Mouse (Mus musculus) forebrain, embryonic 14.5 days (tissue): ENCODE data around the gene Stac2. TPM values are rescaled to one million over a fixed set of nuclear protein-coding genes. Genes with fewer than 3 reads are reported as not detected.
A peak's percentile ranks its signal among the peaks of the same experiment; 100 is the strongest.

Experiments used
- ATAC-seq: fragments of 200-750 bp; cut with Nextera tagmentation; 2 replicates; pipeline ENCODE4 v1.8.0; 2017; ENCODE audit warnings: mild to moderate bottlenecking, moderate library complexity
- DNase-seq: peaks from one replicate; pipeline ENCODE4 v3.0.0-alpha.2; 2015; ENCODE audit warnings: low spot score
- H3K27ac ChIP-seq: fragments of 300-500 bp; sonication (generic); 2 replicates; pipeline ENCODE4 v1.5.1; 2014; ENCODE audit warnings: low read depth, mild to moderate bottlenecking, control low read depth, low read length, moderate library complexity
- H3K27me3 ChIP-seq: fragments of 300-500 bp; sonication (generic); replicated peaks from 2 replicates; pipeline ENCODE4 v1.6.1; 2014; ENCODE audit warnings: low read length, control low read depth, mixed read lengths; ENCODE audit not compliant: control insufficient read depth, insufficient read depth
- H3K36me3 ChIP-seq: fragments of 300-500 bp; sonication (generic); 2 replicates; pipeline ENCODE4 v1.6.1; 2014; ENCODE audit warnings: low read length, control low read depth; ENCODE audit not compliant: control insufficient read depth, insufficient read depth
- H3K4me1 ChIP-seq: fragments of 300-500 bp; sonication (generic); 2 replicates; pipeline ENCODE4 v1.6.1; 2014; ENCODE audit warnings: antibody characterized with exemption, low read length, control low read depth; ENCODE audit not compliant: control insufficient read depth, insufficient read depth
- H3K4me2 ChIP-seq: fragments of 300-500 bp; sonication (generic); 2 replicates; pipeline ENCODE4 v1.6.1; 2014; ENCODE audit warnings: mild to moderate bottlenecking, control low read depth, low read length
- H3K4me3 ChIP-seq: fragments of 300-500 bp; sonication (generic); 2 replicates; pipeline ENCODE4 v1.5.1; 2014; ENCODE audit warnings: low read depth, low read length, control low read depth
- H3K9ac ChIP-seq: fragments of 300-500 bp; sonication (generic); 2 replicates; pipeline ENCODE4 v1.6.1; 2014; ENCODE audit warnings: mild to moderate bottlenecking, low read length, control low read depth, moderate library complexity
- H3K9me3 ChIP-seq: fragments of 300-500 bp; sonication (generic); replicated peaks from 2 replicates; pipeline ENCODE4 v1.6.1; 2016; ENCODE audit warnings: low read length, control low read depth, mixed read lengths; ENCODE audit not compliant: control insufficient read depth
- WGBS: fragments of 180-500 bp; shearing (Covaris S2); extraction: QIAGEN DNeasy Blood & Tissue Kit; methylation state at CpG from one replicate; pipeline ENCODE4 v1.1.7; 2014; 5-methylcytosine and 5-hydroxymethylcytosine counted together
- polyA plus RNA-seq: library from polyadenylated mRNA; unstranded; fragments of >200 nt; fragmentation: Nextera tagmentation; extraction: Ambion mirVana; gene quantifications from 2 replicates; pipeline ENCODE4 v1.2.1, GENCODE M21; 2014

The Stac2 gene
- polyA plus RNA-seq, result 1.1 and 2.4 TPM in 2 replicates

GRCm38 (mm10) chr11:98052989-98053834 is at the start of gene Stac2:
Gene Stac2, minus strand, starts transcription at chr11:98053462.
- H3K27ac ChIP-seq, result no peak within 1 kb of the TSS

GRCm38 (mm10) chr11:98101332-98101731 is 48.1 kb upstream of the Stac2 start:
- no peak overlapping the region for H3K9ac ChIP-seq
- no peaks in the 10 kb centered on the region for H3K27me3 ChIP-seq
- H3K27ac ChIP-seq, result no peak overlapping the region
- H3K4me2 ChIP-seq, result no peak overlapping the region
- H3K36me3 ChIP-seq, result peaks cover 75% of the 10 kb centered on the region
- no peaks in the 10 kb centered on the region for H3K9me3 ChIP-seq
- H3K4me1 ChIP-seq, result no peaks in the 10 kb centered on the region
- 89% methylated on average over 3 of the region's 3 CpGs for WGBS
- no peak overlapping the region for H3K4me3 ChIP-seq
- DNase-seq (no peak), ATAC-seq (no peak)

More at GRCm38 (mm10) chr11:98052989-98053834, at the start of gene Stac2:
- ATAC-seq (peak; percentile 81), DNase-seq (peak; percentile 84)
- H3K27me3 ChIP-seq, result peaks cover 40% of the 10 kb centered on the region
- H3K36me3 ChIP-seq, result no peaks in the 10 kb centered on the region
- H3K9me3 ChIP-seq, result no peaks in the 10 kb centered on the region
- peaks cover 4% of the 10 kb centered on the region; the same call in 1 of the 2 replicates for H3K4me1 ChIP-seq
- H3K4me2 ChIP-seq, result peak within 1 kb of the TSS; percentile 63
- peak within 1 kb of the TSS; percentile 59 for H3K9ac ChIP-seq
- peak within 1 kb of the TSS; percentile 34 for H3K4me3 ChIP-seq
- 2% methylated on average over 34 of the region's 48 CpGs for WGBS

- Histone ChIP-seq H3K9me3 (no peaks in the 10 kb centered on the region), H3K4me1 (no peaks in the 10 kb centered on the region), H3K4me3 (no peak overlapping the region), H3K27me3 (no peaks in the 10 kb centered on the region), H3K9ac (no peak overlapping the region), H3K27ac (no peak overlapping the region), H3K4me2 (no peak overlapping the region), H3K36me3 (peaks cover 71% of the 10 kb centered on the region)
- ATAC-seq (no peak), DNase-seq (no peak)
- WGBS, result 90% methylated on average over 9 of the region's 9 CpGs
Measured at GRCm38 (mm10) chr11:98090583-98090982, 37.3 kb upstream of the Stac2 start.

GRCm38 (mm10) chr11:98088224-98088623 is 35.0 kb upstream of the Stac2 start:
- DNase-seq (peak; percentile 41), ATAC-seq (no peak)
- no peak overlapping the region for H3K27ac ChIP-seq
- WGBS, result 47% methylated on average over 7 of the region's 7 CpGs
- no peaks in the 10 kb centered on the region for H3K4me1 ChIP-seq
- no peak overlapping the region for H3K4me2 ChIP-seq
- no peaks in the 10 kb centered on the region for H3K27me3 ChIP-seq
- H3K9me3 ChIP-seq, result no peaks in the 10 kb centered on the region
- H3K9ac ChIP-seq, result no peak overlapping the region
- H3K36me3 ChIP-seq, result peaks cover 62% of the 10 kb centered on the region
- H3K4me3 ChIP-seq, result no peak overlapping the region

GRCm38 (mm10) chr11:98086574-98086973 is 33.3 kb upstream of the Stac2 start:
- H3K36me3 ChIP-seq, result peaks cover 54% of the 10 kb centered on the region
- 63% methylated on average over 7 of the region's 7 CpGs for WGBS
- ATAC-seq, result no peak
- H3K9ac ChIP-seq, result no peak overlapping the region
- H3K4me3 ChIP-seq, result no peak overlapping the region
- H3K27ac ChIP-seq, result no peak overlapping the region
- H3K9me3 ChIP-seq, result no peaks in the 10 kb centered on the region
- H3K4me1 ChIP-seq, result no peaks in the 10 kb centered on the region
- no peaks in the 10 kb centered on the region for H3K27me3 ChIP-seq
- no peak overlapping the region for H3K4me2 ChIP-seq
- no peak for DNase-seq

- Histone ChIP-seq H3K4me3 (no peak overlapping the region), H3K36me3 (peaks cover 50% of the 10 kb centered on the region), H3K4me2 (no peak overlapping the region), H3K9ac (no peak overlapping the region), H3K27me3 (no peaks in the 10 kb centered on the region), H3K9me3 (no peaks in the 10 kb centered on the region), H3K4me1 (no peaks in the 10 kb centered on the region), H3K27ac (no peak overlapping the region)
- no peak for DNase-seq
- no peak for ATAC-seq
- 92% methylated on average over 9 of the region's 9 CpGs for WGBS
Measured at GRCm38 (mm10) chr11:98086141-98086540, 32.9 kb upstream of the Stac2 start.

- 92% methylated on average over 7 of the region's 7 CpGs for WGBS
- Histone ChIP-seq H3K27ac (no peak overlapping the region), H3K36me3 (peaks cover 24% of the 10 kb centered on the region), H3K9ac (no peak overlapping the region), H3K4me2 (no peak overlapping the region), H3K9me3 (no peaks in the 10 kb centered on the region), H3K4me3 (no peak overlapping the region), H3K27me3 (no peaks in the 10 kb centered on the region), H3K4me1 (no peaks in the 10 kb centered on the region)
- no peak for ATAC-seq
- no peak for DNase-seq
Measured at GRCm38 (mm10) chr11:98082745-98083144, 29.5 kb upstream of the Stac2 start.

- ATAC-seq (no peak), DNase-seq (no peak)
- H3K4me3 ChIP-seq, result no peak overlapping the region
- peaks cover 14% of the 10 kb centered on the region; the same call in 1 of the 2 replicates for H3K36me3 ChIP-seq
- H3K27me3 ChIP-seq, result no peaks in the 10 kb centered on the region
- H3K9me3 ChIP-seq, result no peaks in the 10 kb centered on the region
- H3K9ac ChIP-seq, result no peak overlapping the region
- no peak overlapping the region for H3K27ac ChIP-seq
- WGBS, result 93% methylated on average over 6 of the region's 6 CpGs
- no peak overlapping the region for H3K4me2 ChIP-seq
- no peaks in the 10 kb centered on the region for H3K4me1 ChIP-seq
Measured at GRCm38 (mm10) chr11:98080450-98080849, 27.2 kb upstream of the Stac2 start.

- WGBS, result 82% methylated on average over 8 of the region's 8 CpGs
- Histone ChIP-seq H3K27ac (no peak overlapping the region), H3K4me3 (no peak overlapping the region), H3K9me3 (no peaks in the 10 kb centered on the region), H3K36me3 (no peaks in the 10 kb centered on the region), H3K4me2 (no peak overlapping the region), H3K9ac (no peak overlapping the region), H3K27me3 (no peaks in the 10 kb centered on the region), H3K4me1 (no peaks in the 10 kb centered on the region)
- ATAC-seq (no peak), DNase-seq (no peak)
Measured at GRCm38 (mm10) chr11:98077086-98077485, 23.8 kb upstream of the Stac2 start.
